Comparison of ENCODE assay signal across 8 mouse cellular contexts in genomic region chr7:5020000-5020681, GRCm38 (mm10). TPM values are rescaled to one million over a fixed set of nuclear protein-coding genes. Genes with fewer than 3 reads are reported as not detected.
DNase-seq lines count a peak whose midpoint lies in the region; ATAC-seq lines count a peak whose summit lies in the region.

Zfp865 (plus strand) TSS chr7:5020376.
Ccdc106 (plus strand) TSS chr7:5020553.

- H3K36me3 ChIP-seq in hindbrain, embryonic 11.5 days (ENCODE audit: control insufficient read depth, insufficient read depth, low read length): peaks cover 4% of the 10 kb centered on the region; the same call in 1 of the 2 replicates

- DNase-seq in MN1 (ENCODE audit: low spot score): peak; percentile 97
- DNase-seq in cerebellum, adult 9-10 months: peak; percentile 98
- peak; percentile 99 for DNase-seq in hindbrain, embryonic 11.5 days (ENCODE audit: low spot score)
- DNase-seq in layer of hippocampus, postnatal 10 days (ENCODE audit: low spot score in 2 of 2): peak; percentile 98 to 99
- peak; percentile 100 for DNase-seq in lung, postnatal 10 days
- DNase-seq in ovary, postnatal 36 days (ENCODE audit: low spot score): peak; percentile 99
- peak; percentile 99 for DNase-seq in thymus, postnatal 25 days

- H3K9ac ChIP-seq in hindbrain, embryonic 11.5 days (ENCODE audit: low read depth, low read length): peak within 1 kb of the TSS; percentile 96

- peak within 1 kb of the TSS; percentile 90 for H3K27ac ChIP-seq in hindbrain, embryonic 11.5 days (ENCODE audit: low read depth, low read length)

- ATAC-seq in frontal cortex, adult (ENCODE audit: low TSS enrichment): peak; percentile 92
- ATAC-seq in hindbrain, embryonic 11.5 days (ENCODE audit: low FRiP score): peak; percentile 87

- under 1% methylated on average over 34 of the region's 49 CpGs for WGBS in hindbrain, embryonic 11.5 days

- H3K4me2 ChIP-seq in hindbrain, embryonic 11.5 days (replicated peaks; ENCODE audit: low read depth, low read length): peak within 1 kb of the TSS; percentile 81

- H3K4me1 ChIP-seq in hindbrain, embryonic 11.5 days (replicated peaks; ENCODE audit: control insufficient read depth, insufficient read depth, low read length): 0 out of 2 replicates have a peak, but pooled peaks cover 2% of the 10 kb centered on the region

- H3K27me3 ChIP-seq in hindbrain, embryonic 11.5 days (ENCODE audit: control insufficient read depth, insufficient read depth, low read length): no peaks in the 10 kb centered on the region

- no peaks in the 10 kb centered on the region for H3K9me3 ChIP-seq in hindbrain, embryonic 11.5 days (ENCODE audit: control insufficient read depth, low read length)

- H3K4me3 ChIP-seq in hindbrain, embryonic 11.5 days (ENCODE audit: low read depth, low read length): peak within 1 kb of the TSS; percentile 87

RNA-seq across cellular contexts. Expression of gene Zfp865, which starts in this region (rescaled TPM):
- polyA plus RNA-seq in hindbrain, embryonic 11.5 days (2014; fragmentation: Nextera tagmentation; extraction: Ambion mirVana): 5.7 and 8.6 TPM in 2 replicates
- total RNA-seq in layer of hippocampus, postnatal 10 days (2021): 10 to 100 TPM; 36.4 TPM

RNA-seq across cellular contexts. Expression of gene Ccdc106, which starts in this region (rescaled TPM):
- polyA plus RNA-seq in hindbrain, embryonic 11.5 days (2014; fragmentation: Nextera tagmentation; extraction: Ambion mirVana): 7.2 and 8.6 TPM in 2 replicates
- total RNA-seq in layer of hippocampus, postnatal 10 days (2021): 10 to 100 TPM; 59.9 to 60.2 TPM

Comparison
In these comparisons a context has a peak if more than half of its experiments do, and no peak if none do; other contexts are left out.
1. Peak in every context shown above with its lines: DNase-seq, ATAC-seq, H3K4me3 ChIP-seq and H3K27ac ChIP-seq.